Mouse (Mus musculus) MEL (cell line): ENCODE data around the gene Kctd14. TPM values are rescaled to one million over a fixed set of nuclear protein-coding genes. Genes with fewer than 3 reads are reported as not detected.

Experiments used
- DNase-seq: peaks from one replicate; pipeline ENCODE4 v3.0.0; 2011; ENCODE audit warnings: low read depth, low spot score
- H3K27ac ChIP-seq: 2 replicates; pipeline ENCODE4 v1.5.1; 2012; ENCODE audit warnings: low read depth, mild to moderate bottlenecking, control low read depth, low read length, moderate library complexity; ENCODE audit not compliant: control insufficient read depth
- H3K27me3 ChIP-seq, 2 experiments: fragments of 150-350 bp in 1 of 2; sonication (generic) in 1 of 2; 2 replicates each; pipeline ENCODE4 v1.6.1; 2012; ENCODE audit warnings: low read length in 2 of 2, mild to moderate bottlenecking in 2 of 2, improper control_type of control experiment in 1 of 2, moderate library complexity in 1 of 2; ENCODE audit not compliant: insufficient read depth in 2 of 2, control insufficient read depth in 1 of 2
- H3K36me3 ChIP-seq, 2 experiments: 2 replicates each; pipeline ENCODE4 v1.6.1; 2012 to 2014; ENCODE audit warnings: low read length in 2 of 2, improper control_type of control experiment in 1 of 2, inconsistent platforms in 1 of 2, mild to moderate bottlenecking in 1 of 2; ENCODE audit not compliant: insufficient read depth in 2 of 2, control insufficient read depth in 1 of 2
- H3K4me1 ChIP-seq, 2 experiments: fragments of 150-350 bp in 1 of 2; sonication (generic) in 1 of 2; 2 replicates each; pipeline ENCODE4 v1.6.1; 2012; ENCODE audit warnings: low read length in 2 of 2, improper control_type of control experiment in 1 of 2, mild to moderate bottlenecking in 1 of 2; ENCODE audit not compliant: insufficient read depth in 2 of 2, control insufficient read depth in 1 of 2
- H3K4me3 ChIP-seq, 2 experiments: fragments of 150-350 bp in 1 of 2; sonication (generic) in 1 of 2; 2 replicates each; pipeline ENCODE4 v1.5.1; 2012; ENCODE audit warnings: low read depth in 2 of 2, low read length in 2 of 2, mild to moderate bottlenecking in 2 of 2, moderate library complexity in 2 of 2, control low read depth in 1 of 2, improper control_type of control experiment in 1 of 2; ENCODE audit not compliant: control insufficient read depth in 1 of 2, insufficient read depth in 1 of 2
- H3K79me2 ChIP-seq: 2 replicates; pipeline ENCODE4 v1.6.1; 2012; ENCODE audit warnings: mild to moderate bottlenecking, low read length, moderate library complexity; ENCODE audit not compliant: control insufficient read depth, poor library complexity, insufficient read depth
- H3K9ac ChIP-seq: 2 replicates; pipeline ENCODE4 v1.6.1; 2012; ENCODE audit warnings: low read depth, mild to moderate bottlenecking, control low read depth, low read length, moderate library complexity; ENCODE audit not compliant: control insufficient read depth, poor library complexity, severe bottlenecking
- H3K9me3 ChIP-seq: fragments of 150-350 bp; sonication (generic); replicated peaks from 2 replicates; pipeline ENCODE4 v1.6.1; 2012; ENCODE audit warnings: mild to moderate bottlenecking, low read length, improper control_type of control experiment, moderate library complexity; ENCODE audit not compliant: insufficient read depth
- GABPA ChIP-seq: IDR thresholded peaks from 2 replicates; pipeline ENCODE4 v1.6.1; 2012; ENCODE audit warnings: low read depth, mild to moderate bottlenecking, inconsistent platforms, low read length, improper control_type of control experiment, moderate library complexity
- GATA1 ChIP-seq: IDR thresholded peaks from 2 replicates; pipeline ENCODE4 v1.6.1; 2011; ENCODE audit warnings: low read depth, low read length, improper control_type of control experiment
- HCFC1 ChIP-seq: IDR thresholded peaks from 2 replicates; pipeline ENCODE4 v1.6.1; 2012; ENCODE audit warnings: low read depth, mild to moderate bottlenecking, inconsistent platforms, low read length, improper control_type of control experiment, moderate library complexity
- JUND ChIP-seq: IDR thresholded peaks from 2 replicates; pipeline ENCODE4 v1.6.1; 2011; ENCODE audit warnings: low read depth, mild to moderate bottlenecking, improper control_type of control experiment, low read length
- KAT2A ChIP-seq: conservative IDR thresholded peaks from 2 replicates; pipeline ENCODE4 v1.6.1; 2012; ENCODE audit warnings: low read depth, low read length, improper control_type of control experiment, inconsistent platforms
- MAZ ChIP-seq: IDR thresholded peaks from 2 replicates; pipeline ENCODE4 v1.6.1; 2012; ENCODE audit warnings: low read depth, mild to moderate bottlenecking, inconsistent platforms, low read length, improper control_type of control experiment
- MEF2A ChIP-seq: IDR thresholded peaks from 2 replicates; pipeline ENCODE4 v1.6.1; 2014; ENCODE audit warnings: low read depth, mild to moderate bottlenecking, inconsistent platforms, low read length, improper control_type of control experiment; ENCODE audit not compliant: poor library complexity, insufficient replicate concordance, severe bottlenecking; ENCODE audit errors: extremely low read depth
- NELFE ChIP-seq: IDR thresholded peaks from 2 replicates; pipeline ENCODE4 v1.6.1; 2011; ENCODE audit warnings: low read depth, low read length, improper control_type of control experiment
- NRF1 ChIP-seq: IDR thresholded peaks from 2 replicates; pipeline ENCODE4 v1.6.1; 2014; ENCODE audit warnings: low read depth, mild to moderate bottlenecking, inconsistent platforms, low read length, improper control_type of control experiment, moderate library complexity; ENCODE audit not compliant: poor library complexity, insufficient read depth, severe bottlenecking
- POLR2A ChIP-seq, 2 experiments: IDR thresholded peaks; 2 replicates each; pipeline ENCODE4 v1.6.1; 2011 to 2012; ENCODE audit warnings: low read length in 2 of 2, mild to moderate bottlenecking in 2 of 2, control low read depth in 1 of 2, improper control_type of control experiment in 1 of 2, low read depth in 1 of 2, moderate library complexity in 1 of 2; ENCODE audit not compliant: control insufficient read depth in 1 of 2, insufficient read depth in 1 of 2, poor library complexity in 1 of 2
- RCOR1 ChIP-seq: IDR thresholded peaks from 2 replicates; pipeline ENCODE4 v1.6.1; 2012; ENCODE audit warnings: low read depth, mild to moderate bottlenecking, inconsistent platforms, low read length, improper control_type of control experiment
- SIN3A ChIP-seq: IDR thresholded peaks from 2 replicates; pipeline ENCODE4 v1.6.1; 2012; ENCODE audit warnings: low read length, improper control_type of control experiment, inconsistent platforms
- SMC3 ChIP-seq: IDR thresholded peaks from 2 replicates; pipeline ENCODE4 v1.6.1; 2011; ENCODE audit warnings: low read depth, low read length, improper control_type of control experiment
- TAL1 ChIP-seq: IDR thresholded peaks from 2 replicates; pipeline ENCODE4 v1.6.1; 2012; ENCODE audit warnings: mild to moderate bottlenecking, inconsistent platforms, low read length, moderate library complexity, mixed read lengths
- TBP ChIP-seq: IDR thresholded peaks from 2 replicates; pipeline ENCODE4 v1.8.0; 2011; ENCODE audit warnings: low read depth, low read length, improper control_type of control experiment
- TCF12 ChIP-seq: IDR thresholded peaks from 2 replicates; pipeline ENCODE4 v1.6.1; 2014; ENCODE audit warnings: low read depth, mild to moderate bottlenecking, inconsistent platforms, low read length, improper control_type of control experiment, moderate library complexity
- ZC3H11A ChIP-seq: IDR thresholded peaks from 2 replicates; pipeline ENCODE4 v1.6.1; 2012; ENCODE audit warnings: low read depth, mild to moderate bottlenecking, inconsistent platforms, low read length, improper control_type of control experiment
- ZKSCAN1 ChIP-seq: IDR thresholded peaks from 2 replicates; pipeline ENCODE4 v1.6.1; 2012; ENCODE audit warnings: low read depth, mild to moderate bottlenecking, inconsistent platforms, low read length, improper control_type of control experiment, moderate library complexity
- ZNF384 ChIP-seq: IDR thresholded peaks from 2 replicates; pipeline ENCODE4 v1.6.1; 2012; ENCODE audit warnings: low read depth, mild to moderate bottlenecking, inconsistent platforms, low read length, improper control_type of control experiment
- polyA plus RNA-seq, 2 experiments: library from polyadenylated mRNA; stranded (reverse) in 1 of 2; unstranded in 1 of 2; fragments of >175 nt in 1 of 2; fragments of >200 nt in 1 of 2; gene quantifications; 2 replicates each; pipeline versions ENCODE4 v1.2.1 to v1.2.4; 2012; ENCODE audit warnings: low replicate concordance in 2 of 2, low read depth in 1 of 2; ENCODE audit not compliant: insufficient read length in 2 of 2, insufficient read depth in 1 of 2, missing spikeins in 1 of 2
- total RNA-seq: library from RNA; depleted of rRNA; stranded (reverse); fragments of 300-350 nt; gene quantifications from 2 replicates; pipeline ENCODE4 v1.2.3, GENCODE M21; 2012

Kctd14 gene
- total and polyA plus RNA-seq, 3 experiments = 0.58 to 0.77 TPM; not detected in 1

DNA sequence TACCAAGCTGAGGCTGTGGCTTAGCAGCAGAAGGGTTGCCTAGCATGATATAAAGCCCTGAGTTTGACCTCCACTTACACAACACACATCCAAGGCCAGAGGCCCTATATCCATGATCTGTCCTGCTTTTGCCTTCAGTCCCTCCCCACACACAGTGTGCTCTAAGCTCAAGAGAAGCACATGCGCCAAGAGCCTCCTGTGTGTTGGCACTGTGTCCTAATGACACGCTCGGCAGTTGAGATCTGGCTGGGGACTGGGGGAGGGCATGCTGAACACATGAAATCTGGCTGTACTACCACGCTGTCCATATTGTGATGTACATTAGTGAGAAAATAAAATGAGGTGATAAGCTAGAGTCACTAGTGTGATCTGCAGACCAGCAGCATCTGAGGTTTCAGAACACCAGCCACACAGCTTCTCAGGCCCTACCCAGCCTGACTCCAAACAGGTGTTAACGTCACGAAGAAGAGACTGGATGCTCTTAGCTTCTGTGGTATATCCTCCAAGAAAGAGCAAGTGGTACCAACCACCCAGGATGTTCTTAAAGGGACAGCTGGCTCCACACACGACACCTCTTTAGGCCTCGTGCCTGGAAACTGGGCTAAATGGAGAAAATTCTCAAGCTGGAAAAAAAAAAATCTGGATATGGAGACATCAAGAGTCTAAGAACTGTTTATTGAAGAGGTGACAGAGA is 30.0 kb upstream of the Kctd14 start:
- Histone ChIP-seq H3K9ac (no peak overlapping the region), H3K27ac (no peak overlapping the region), H3K36me3 (no peaks in the 10 kb centered on the region), H3K27me3 (peaks cover 0 to 2% of the 10 kb centered on the region in 2 experiments; a peak in 1 of 4 replicates), H3K79me2 (no peaks in the 10 kb centered on the region), H3K9me3 (no peaks in the 10 kb centered on the region)
- DNase-seq = no peak
- TF ChIP-seq TBP (no peak), NRF1 (no peak), HCFC1 (no peak), ZC3H11A (no peak), MEF2A (no peak), JUND (no peak), SMC3 (no peak)
- TF ChIP-seq, all 39 proteins: peak for 0
- Histone ChIP-seq H3K4me3 (no peak overlapping the region), H3K4me1 (no peaks in the 10 kb centered on the region)

DNA sequence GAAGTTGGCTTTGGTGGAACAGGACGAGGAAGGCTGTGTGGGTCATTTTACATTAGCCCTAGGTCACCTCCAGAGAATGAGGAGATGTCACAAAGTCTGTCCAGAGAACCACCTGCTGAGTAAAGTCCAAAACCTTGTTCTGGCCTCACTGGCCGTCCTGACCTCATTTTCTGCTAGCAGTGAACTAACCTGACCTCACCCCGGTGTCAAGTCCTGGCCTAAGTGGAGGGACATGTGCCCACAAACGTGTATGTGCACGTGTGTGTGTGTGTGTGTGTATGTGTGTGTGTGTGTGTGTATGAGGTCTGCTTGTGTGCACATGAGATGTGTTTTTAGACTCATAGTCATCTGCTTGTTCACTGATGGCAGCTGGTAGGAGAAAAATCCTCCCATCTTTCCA is 27.4 kb upstream of the Kctd14 start:
- TF ChIP-seq ZNF384 (no peak), POLR2A (IDR thresholded peaks at IDR 0.05; ENCODE audit: control insufficient read depth in 1 of 2, insufficient read depth in 1 of 2, low read depth in 1 of 2, low read length in 2 of 2, poor library complexity in 1 of 2) (no peak), KAT2A (no peak), GABPA (no peak), GATA1 (no peak), NRF1 (no peak), RCOR1 (no peak), SIN3A (no peak), ZKSCAN1 (no peak), MAZ (no peak), TCF12 (no peak), TAL1 (no peak), NELFE (no peak)
- TF ChIP-seq, all 39 proteins: peak for 0
- H3K9me3 ChIP-seq = no peaks in the 10 kb centered on the region
- no peaks in the 10 kb centered on the region for H3K79me2 ChIP-seq
- H3K27ac ChIP-seq = no peak overlapping the region
- no peak overlapping the region for H3K9ac ChIP-seq
- DNase-seq = no peak
- H3K4me3 ChIP-seq = no peak overlapping the region
- no peaks in the 10 kb centered on the region for H3K36me3 ChIP-seq
- peaks cover 0 to 2% of the 10 kb centered on the region in 2 experiments; a peak in 1 of 4 replicates for H3K27me3 ChIP-seq
- no peaks in the 10 kb centered on the region for H3K4me1 ChIP-seq
